Mouse (Mus musculus) Patski (cell line): ENCODE data around the gene Tagap. TPM values are rescaled to one million over a fixed set of nuclear protein-coding genes. Genes with fewer than 3 reads are reported as not detected.

Experiments
- polyA plus RNA-seq: library from polyadenylated mRNA; unstranded; gene quantifications from one replicate; pipeline ENCODE4 v1.2.3, GENCODE M21; 2021

Tagap gene
- polyA plus RNA-seq, 1 experiment from 2014 or later: 3.5 TPM

Other genes starting within 250 kb of the Tagap start
- gene Fndc1, start 98.7 kb upstream of the Tagap start, polyA plus RNA-seq: 19.7 TPM
- 15.9 TPM for gene Rsph3a, start 19.6 kb downstream of the Tagap start, polyA plus RNA-seq
- gene Gm49673, start 221.8 kb downstream of the Tagap start, polyA plus RNA-seq: 0.18 TPM
- gene Rnaset2a, start 222.1 kb downstream of the Tagap start, polyA plus RNA-seq: 36.5 TPM
- 33.1 TPM for gene Fgfr1op, start 239.5 kb downstream of the Tagap start, polyA plus RNA-seq